Mouse (Mus musculus) kidney, postnatal 10 days (tissue): Measurements from ENCODE around the gene Iqck.

Source experiments
- DNase-seq: peaks from one replicate; pipeline ENCODE4 v3.0.0; 2021; ENCODE audit warnings: mixed read lengths

The Iqck gene

DNA sequence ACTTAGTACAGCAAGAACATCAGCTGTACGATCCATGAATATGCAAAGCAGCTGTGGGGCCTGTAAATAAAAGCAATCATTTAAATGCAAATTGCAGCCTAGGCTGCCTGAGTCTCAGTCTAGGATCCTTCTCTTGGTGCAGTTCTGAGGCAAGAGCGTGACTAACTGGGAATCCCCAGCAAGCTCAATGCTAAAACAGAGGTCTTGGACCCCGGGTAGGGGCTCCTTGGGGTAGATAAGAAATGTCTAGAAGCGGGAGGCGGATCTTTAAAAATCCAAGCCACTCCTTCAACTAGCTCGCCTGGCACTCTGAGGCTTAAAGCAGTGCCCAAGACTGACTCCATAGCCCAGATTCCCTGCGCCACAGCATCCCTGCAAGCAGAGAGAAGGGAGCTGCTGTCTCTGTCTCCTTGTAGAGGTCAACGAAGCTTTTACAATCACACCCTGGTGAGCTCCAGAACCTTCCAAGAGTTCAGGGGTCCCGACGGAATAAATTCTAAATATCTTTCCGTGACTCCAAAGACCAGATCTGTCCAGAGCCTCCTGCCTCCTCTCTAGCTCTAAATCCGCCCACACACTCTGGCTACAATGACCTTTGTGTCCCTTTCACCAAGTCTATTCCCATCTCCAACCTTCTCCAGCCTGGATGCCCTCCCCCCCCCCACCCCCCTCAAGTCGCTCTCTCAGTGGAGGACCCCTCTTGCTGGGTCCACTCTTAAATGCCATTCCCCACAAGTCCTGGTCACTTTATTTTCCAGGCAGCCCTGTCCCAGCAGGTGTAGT is 137.3 kb downstream of the Iqck start:
- DNase-seq, result no peak

DNA sequence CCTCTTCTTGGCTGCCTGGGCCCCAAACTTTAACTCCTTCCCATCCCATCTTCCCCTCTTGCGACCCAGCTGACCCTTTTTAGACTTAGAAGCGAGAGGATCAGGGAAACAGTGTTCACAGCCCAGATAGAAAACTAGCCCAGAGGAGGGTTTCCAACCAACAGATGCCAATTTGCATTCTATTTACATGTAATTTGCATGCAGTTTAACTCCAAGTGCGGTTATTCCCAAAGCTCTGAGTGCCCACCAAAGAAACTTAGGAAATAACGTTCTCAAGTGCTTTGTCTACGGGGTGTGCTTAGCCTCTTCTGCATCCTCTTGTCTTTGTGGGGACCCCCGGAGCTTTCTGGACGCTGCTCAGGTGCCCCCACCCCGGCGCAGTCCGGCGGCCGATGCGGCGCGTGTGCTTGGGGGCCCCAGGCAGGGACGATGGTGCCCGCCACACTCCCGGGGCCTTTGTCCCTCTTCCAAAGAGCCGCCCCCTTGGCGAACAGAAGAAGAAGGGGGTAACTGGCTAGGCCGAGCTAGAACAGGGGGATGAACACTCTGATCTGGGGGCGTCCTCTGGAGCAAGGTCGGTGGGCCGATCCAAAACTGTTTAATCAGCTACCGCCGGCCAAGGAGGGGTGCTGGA is 138.2 kb downstream of the Iqck start:
- DNase-seq, result peak; percentile 15

- peak; percentile 34 for DNase-seq
These were observed 138.8 kb downstream of the Iqck start for GRCm38 (mm10) chr7:118994231-118994842.

DNA sequence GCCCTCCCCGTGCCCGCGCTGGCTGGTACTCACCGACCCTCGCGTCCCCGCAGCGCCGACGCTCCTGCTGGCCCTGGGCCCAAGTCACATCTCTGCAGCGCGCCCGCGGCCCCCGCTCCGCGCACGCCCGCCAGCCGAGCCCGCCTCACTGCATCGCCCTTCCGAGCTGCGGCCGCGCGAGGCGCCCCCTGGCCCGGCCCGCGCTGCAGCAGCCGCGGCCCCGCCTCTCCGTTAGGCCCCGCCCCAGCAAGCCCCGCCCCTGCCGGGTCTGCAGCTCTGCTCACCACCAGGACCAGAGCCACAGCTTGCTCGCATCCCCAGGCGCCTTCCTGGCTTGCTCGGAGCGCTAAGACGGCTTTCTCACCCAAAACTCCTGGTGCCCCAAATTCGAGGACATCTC is 139.5 kb downstream of the Iqck start, which contains the start of gene Gprc5b:
Gene Gprc5b (minus strand): TSS at position 205 of the 400 bp plus-strand sequence.
- DNase-seq, result peak; percentile 96

DNA sequence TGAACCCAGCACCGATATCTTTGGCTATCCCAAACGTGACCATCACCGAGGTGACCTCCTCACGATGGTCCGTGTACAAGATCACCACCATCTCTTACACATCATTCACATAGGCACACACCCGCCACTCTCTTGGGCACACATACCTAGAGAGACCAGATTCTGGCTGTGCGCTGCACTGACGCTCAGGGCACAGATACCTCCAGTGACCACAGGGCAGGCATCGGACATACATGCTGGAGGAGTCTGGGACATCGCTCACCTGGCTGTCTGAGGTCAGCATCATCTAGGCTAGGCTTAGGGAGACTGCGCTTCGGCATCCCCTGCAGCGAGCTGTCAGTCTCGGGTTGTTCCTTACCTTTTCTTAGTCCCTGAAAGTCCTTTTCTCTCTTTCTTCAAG is 140.1 kb downstream of the Iqck start:
- DNase-seq, result peak; percentile 13

GRCm38 (mm10) chr7:118996137-118996837 is 140.7 kb downstream of the Iqck start:
- peak; percentile 88 for DNase-seq

DNA sequence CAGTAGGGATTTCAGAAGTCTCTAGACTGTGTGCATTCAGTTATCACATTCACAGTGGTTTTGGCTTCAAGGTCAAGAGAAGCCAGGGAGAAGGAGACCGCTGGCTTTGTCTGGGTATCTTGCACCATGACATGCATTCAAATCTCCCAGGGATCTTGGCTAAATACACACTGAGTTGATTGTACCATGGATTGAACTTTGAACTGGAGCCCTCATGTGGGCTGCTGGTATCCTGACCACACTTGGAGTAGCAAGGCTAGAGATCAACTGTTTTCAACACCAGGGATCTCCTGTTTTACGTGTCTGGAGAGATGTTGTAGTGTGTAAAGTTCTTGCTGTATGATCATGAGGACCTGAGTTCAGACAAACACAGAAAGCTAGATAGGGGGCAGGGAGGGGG is 144.3 kb downstream of the Iqck start:
- no peak for DNase-seq

- DNase-seq, result no peak
These were observed 146.4 kb downstream of the Iqck start for GRCm38 (mm10) chr7:119001965-119002364.

DNA sequence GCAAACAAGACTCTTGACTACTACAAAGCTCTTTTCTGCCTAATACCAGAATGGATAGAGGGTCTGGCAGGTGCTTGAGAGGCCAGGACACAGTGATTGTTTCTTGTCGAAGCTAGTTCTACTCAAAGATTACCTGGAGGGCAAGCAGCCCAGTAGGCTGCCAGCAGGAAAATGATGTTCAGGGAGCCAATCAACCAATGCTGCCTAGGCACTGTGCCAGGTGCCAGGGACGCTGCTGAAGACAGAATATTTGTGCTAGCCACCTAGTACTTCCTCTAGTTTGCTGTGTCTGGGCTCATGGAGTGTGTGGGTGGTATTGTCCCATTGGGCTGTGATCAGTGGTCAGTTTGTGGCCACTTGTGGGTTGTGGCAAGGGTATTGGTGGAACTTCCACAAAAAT is 146.9 kb downstream of the Iqck start:
- DNase-seq, result peak; percentile 26

- peak; percentile 79 for DNase-seq
These were observed 155.4 kb downstream of the Iqck start for GRCm38 (mm10) chr7:119010854-119011529.

DNA sequence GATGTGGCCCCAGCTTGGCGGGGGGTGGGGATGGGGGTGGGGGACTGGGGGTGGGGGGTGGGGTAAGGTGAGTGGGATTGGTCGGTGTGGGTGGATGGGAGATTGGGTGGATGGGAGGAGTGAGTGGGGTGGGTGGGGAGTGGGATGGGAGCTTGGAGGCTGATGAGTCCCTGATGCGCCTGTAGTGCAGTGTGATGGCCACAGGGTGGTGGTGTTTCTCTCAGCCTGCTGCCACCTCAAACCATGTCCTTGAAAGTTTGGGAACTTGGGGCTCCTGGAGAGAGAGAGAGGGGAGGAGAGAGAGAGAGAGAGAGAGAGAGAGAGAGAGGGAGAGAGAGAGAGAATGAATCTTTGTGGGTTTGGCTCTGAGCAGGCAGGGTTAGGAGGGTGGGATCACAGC is 160.2 kb downstream of the Iqck start:
- DNase-seq, result peak; percentile 51

DNA sequence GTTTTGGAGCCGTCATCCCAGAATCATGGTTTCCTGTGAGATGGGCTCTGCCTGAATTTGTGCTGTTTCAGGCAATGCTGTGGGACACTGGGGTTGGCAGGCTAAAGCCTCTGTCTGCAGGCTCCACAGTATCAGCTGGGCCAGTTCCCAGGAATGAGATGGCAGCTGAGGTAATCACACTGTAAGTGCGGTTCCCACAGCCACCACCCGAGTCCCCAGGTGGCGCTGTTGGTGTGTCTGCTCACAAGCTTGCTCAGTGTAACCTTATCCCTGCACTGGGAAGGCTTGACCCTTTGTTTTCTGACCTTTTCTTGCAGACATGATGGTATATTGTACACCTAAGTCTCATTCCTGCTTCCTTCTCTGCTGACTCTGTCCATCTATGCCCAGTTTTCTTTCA is 164.0 kb downstream of the Iqck start:
- peak; percentile 69 for DNase-seq
